Mouse (Mus musculus): ENCODE measurements around the gene Slc4a8. TPM values are rescaled to one million over a fixed set of nuclear protein-coding genes. Genes with fewer than 3 reads are reported as not detected.

Slc4a8 gene
- polyA plus RNA-seq, 1 experiment from 2014 or later = 2.2 TPM

DNA sequence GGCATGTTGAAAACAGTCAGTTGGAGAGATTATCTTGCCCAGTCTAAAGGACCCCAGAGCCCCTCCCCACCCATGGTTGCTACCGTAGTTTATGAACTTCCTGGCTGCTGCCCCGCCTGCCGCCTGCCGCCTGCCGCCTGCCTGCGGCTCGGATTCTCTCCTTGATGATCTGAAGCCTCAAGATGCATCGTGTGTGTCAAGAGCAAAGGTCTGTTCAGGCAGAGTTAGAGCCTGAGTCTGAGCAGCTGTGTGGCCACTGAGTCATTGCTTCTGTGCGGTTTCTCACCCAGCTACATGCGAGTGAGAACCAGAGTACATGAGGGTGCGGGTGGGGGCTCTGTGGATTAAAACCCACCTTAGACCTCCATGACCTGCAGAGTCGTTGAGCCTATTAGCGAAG, 39.4 kb downstream of the Slc4a8 start:
- no peaks in the 10 kb centered on the region for H3K9me3 ChIP-seq (ENCODE audit: control insufficient read depth, low read length)
- H3K4me1 ChIP-seq (replicated peaks; ENCODE audit: control insufficient read depth, insufficient read depth) = no peaks in the 10 kb centered on the region
- no peaks in the 10 kb centered on the region for H3K27me3 ChIP-seq (ENCODE audit: control insufficient read depth, insufficient read depth, low read length)
- no peak overlapping the region for H3K9ac ChIP-seq (ENCODE audit: low read length)
- ATAC-seq (ENCODE audit: low FRiP score, low TSS enrichment) = no peak
- no peak overlapping the region for H3K4me2 ChIP-seq (replicated peaks; ENCODE audit: low read depth)
- H3K4me3 ChIP-seq (ENCODE audit: low read depth, low read length) = no peak overlapping the region
- H3K27ac ChIP-seq (replicated peaks) = no peak overlapping the region
- TF ChIP-seq CTCF (IDR thresholded peaks at IDR 0.05; ENCODE audit: low read depth) (no peak), EP300 (optimal IDR thresholded peaks at IDR 0.05) (no peak)
- no peak for DNase-seq (ENCODE audit: low spot score)
- WGBS = 66% methylated on average over 13 of the region's 13 CpGs
- H3K36me3 ChIP-seq (ENCODE audit: control insufficient read depth, insufficient read depth, low read length) = no peaks in the 10 kb centered on the region

DNA sequence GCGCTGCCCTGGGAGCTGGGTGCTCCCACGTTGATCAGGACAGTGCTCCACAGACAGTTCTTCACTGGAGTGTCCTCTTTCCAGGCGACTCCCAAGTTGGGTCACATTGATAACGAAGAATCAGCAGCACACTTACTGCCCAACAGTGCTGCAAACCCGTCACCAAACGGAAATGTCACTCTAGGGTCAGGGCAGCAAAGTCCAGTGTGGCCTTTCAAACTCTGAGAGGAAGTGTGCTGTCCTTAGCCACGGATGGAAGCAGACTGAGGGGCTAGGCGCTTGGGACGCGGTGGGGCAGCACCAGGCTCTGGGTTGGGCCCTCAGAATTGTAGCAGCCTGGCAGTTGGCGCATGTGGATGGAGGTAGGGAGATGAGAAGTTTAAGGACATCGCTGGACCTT, 46.5 kb downstream of the Slc4a8 start:
- no peak overlapping the region for H3K4me3 ChIP-seq (ENCODE audit: low read depth, low read length)
- ATAC-seq (ENCODE audit: low FRiP score, low TSS enrichment) (0 out of 2 replicates have a peak, but pooled peaks have one; percentile 15), DNase-seq (ENCODE audit: low spot score) (no peak)
- H3K27me3 ChIP-seq (ENCODE audit: control insufficient read depth, insufficient read depth, low read length) = no peaks in the 10 kb centered on the region
- no peak overlapping the region for H3K4me2 ChIP-seq (replicated peaks; ENCODE audit: low read depth)
- H3K36me3 ChIP-seq (ENCODE audit: control insufficient read depth, insufficient read depth, low read length) = no peaks in the 10 kb centered on the region
- WGBS = 73% methylated on average over 12 of the region's 12 CpGs
- H3K4me1 ChIP-seq (replicated peaks; ENCODE audit: control insufficient read depth, insufficient read depth) = no peaks in the 10 kb centered on the region
- no peak overlapping the region for H3K27ac ChIP-seq (replicated peaks)
- no peak overlapping the region for H3K9ac ChIP-seq (ENCODE audit: low read length)
- no peaks in the 10 kb centered on the region for H3K9me3 ChIP-seq (ENCODE audit: control insufficient read depth, low read length)
- TF ChIP-seq EP300 (optimal IDR thresholded peaks at IDR 0.05) = no peak
- TF ChIP-seq CTCF (IDR thresholded peaks at IDR 0.05; ENCODE audit: low read depth) = no peak

- H3K9me3 ChIP-seq (ENCODE audit: control insufficient read depth, low read length) = no peaks in the 10 kb centered on the region
- no peak overlapping the region for H3K9ac ChIP-seq (ENCODE audit: low read length)
- H3K36me3 ChIP-seq (ENCODE audit: control insufficient read depth, insufficient read depth, low read length) = no peaks in the 10 kb centered on the region
- DNase-seq (ENCODE audit: low spot score) (no peak), ATAC-seq (ENCODE audit: low FRiP score, low TSS enrichment) (0 out of 2 replicates have a peak, but pooled peaks have one; percentile 2)
- H3K27ac ChIP-seq (replicated peaks) = no peak overlapping the region
- no peak for TF ChIP-seq EP300 (optimal IDR thresholded peaks at IDR 0.05)
- TF ChIP-seq CTCF (IDR thresholded peaks at IDR 0.05; ENCODE audit: low read depth) = no peak
- H3K4me1 ChIP-seq (replicated peaks; ENCODE audit: control insufficient read depth, insufficient read depth) = no peaks in the 10 kb centered on the region
- 72% methylated on average over 9 of the region's 9 CpGs for WGBS
- no peak overlapping the region for H3K4me3 ChIP-seq (ENCODE audit: low read depth, low read length)
- no peaks in the 10 kb centered on the region for H3K27me3 ChIP-seq (ENCODE audit: control insufficient read depth, insufficient read depth, low read length)
- no peak overlapping the region for H3K4me2 ChIP-seq (replicated peaks; ENCODE audit: low read depth)
These were observed 46.9 kb downstream of the Slc4a8 start for GRCm38 (mm10) chr15:100808484-100808883.

DNA sequence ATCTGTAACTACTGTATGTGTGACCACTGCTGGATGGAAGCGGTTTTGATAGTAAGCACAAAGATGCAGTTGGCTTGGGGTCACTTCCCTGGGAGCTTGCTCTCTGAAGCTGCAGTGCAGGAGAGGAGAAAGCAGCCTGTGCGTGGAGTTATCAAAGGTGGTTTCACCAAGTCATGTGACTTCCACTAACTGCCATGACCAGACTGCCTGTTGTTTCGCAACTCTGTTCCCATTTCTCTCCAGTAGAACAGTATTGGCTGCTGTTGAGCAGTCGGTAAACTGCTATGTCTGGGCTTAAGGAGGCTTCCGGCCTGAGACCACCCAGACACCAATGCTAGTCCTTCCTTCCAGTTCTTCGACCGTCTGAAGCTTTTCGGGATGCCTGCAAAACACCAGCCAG, 48.7 kb downstream of the Slc4a8 start:
- no peak for DNase-seq (ENCODE audit: low spot score)
- Histone ChIP-seq H3K4me1 (replicated peaks; ENCODE audit: control insufficient read depth, insufficient read depth) (no peaks in the 10 kb centered on the region), H3K9ac (ENCODE audit: low read length) (no peak overlapping the region), H3K36me3 (ENCODE audit: control insufficient read depth, insufficient read depth, low read length) (no peaks in the 10 kb centered on the region), H3K9me3 (ENCODE audit: control insufficient read depth, low read length) (no peaks in the 10 kb centered on the region), H3K27ac (replicated peaks) (no peak overlapping the region), H3K27me3 (ENCODE audit: control insufficient read depth, insufficient read depth, low read length) (no peaks in the 10 kb centered on the region), H3K4me3 (ENCODE audit: low read depth, low read length) (no peak overlapping the region), H3K4me2 (replicated peaks; ENCODE audit: low read depth) (no peak overlapping the region)
- TF ChIP-seq EP300 (optimal IDR thresholded peaks at IDR 0.05) = no peak
- TF ChIP-seq CTCF (IDR thresholded peaks at IDR 0.05; ENCODE audit: low read depth) = no peak
- WGBS = 69% methylated on average over 8 of the region's 8 CpGs
- no peak for ATAC-seq (ENCODE audit: low FRiP score, low TSS enrichment)

DNA sequence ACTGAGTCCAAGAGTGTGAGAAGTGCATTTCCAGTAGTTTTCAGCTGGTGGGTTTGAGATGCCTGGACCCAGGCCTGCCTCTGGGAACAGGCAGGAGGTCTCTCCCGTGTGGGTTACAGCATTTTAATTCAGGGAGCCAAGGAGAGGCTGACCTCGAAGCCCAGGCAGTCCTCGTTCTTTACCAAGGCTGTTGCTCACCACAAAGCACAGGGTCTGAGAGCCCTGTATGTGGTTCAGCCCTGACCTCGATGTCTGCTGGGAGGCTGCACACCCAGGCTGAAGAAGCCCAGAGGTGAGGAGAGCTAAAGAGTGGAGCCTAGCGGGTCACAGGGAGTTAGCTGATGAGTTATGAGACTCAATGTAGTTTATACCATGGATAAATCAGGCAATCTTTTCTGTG, 52.0 kb downstream of the Slc4a8 start:
- Histone ChIP-seq H3K4me3 (ENCODE audit: low read depth, low read length) (no peak overlapping the region), H3K27me3 (ENCODE audit: control insufficient read depth, insufficient read depth, low read length) (no peaks in the 10 kb centered on the region), H3K27ac (replicated peaks) (no peak overlapping the region), H3K36me3 (ENCODE audit: control insufficient read depth, insufficient read depth, low read length) (no peaks in the 10 kb centered on the region), H3K4me2 (replicated peaks; ENCODE audit: low read depth) (no peak overlapping the region), H3K9ac (ENCODE audit: low read length) (no peak overlapping the region), H3K4me1 (replicated peaks; ENCODE audit: control insufficient read depth, insufficient read depth) (no peaks in the 10 kb centered on the region; the same call in 1 of the 2 replicates), H3K9me3 (ENCODE audit: control insufficient read depth, low read length) (no peaks in the 10 kb centered on the region)
- no peak for DNase-seq (ENCODE audit: low spot score)
- no peak for ATAC-seq (ENCODE audit: low FRiP score, low TSS enrichment)
- WGBS = 59% methylated on average over 5 of the region's 5 CpGs
- TF ChIP-seq CTCF (IDR thresholded peaks at IDR 0.05; ENCODE audit: low read depth) = no peak
- TF ChIP-seq EP300 (optimal IDR thresholded peaks at IDR 0.05) = no peak

- Histone ChIP-seq H3K27me3 (ENCODE audit: control insufficient read depth, insufficient read depth, low read length) (no peaks in the 10 kb centered on the region), H3K4me3 (ENCODE audit: low read depth, low read length) (no peak overlapping the region), H3K36me3 (ENCODE audit: control insufficient read depth, insufficient read depth, low read length) (no peaks in the 10 kb centered on the region), H3K27ac (replicated peaks) (no peak overlapping the region), H3K9ac (ENCODE audit: low read length) (no peak overlapping the region), H3K9me3 (ENCODE audit: control insufficient read depth, low read length) (no peaks in the 10 kb centered on the region), H3K4me2 (replicated peaks; ENCODE audit: low read depth) (no peak overlapping the region), H3K4me1 (replicated peaks; ENCODE audit: control insufficient read depth, insufficient read depth) (no peaks in the 10 kb centered on the region; the same call in 1 of the 2 replicates)
- ATAC-seq (ENCODE audit: low FRiP score, low TSS enrichment) (no peak), DNase-seq (ENCODE audit: low spot score) (no peak)
- TF ChIP-seq EP300 (optimal IDR thresholded peaks at IDR 0.05) (no peak), CTCF (IDR thresholded peaks at IDR 0.05; ENCODE audit: low read depth) (no peak)
- WGBS = 33% methylated on average over 7 of the region's 7 CpGs
These were observed 52.5 kb downstream of the Slc4a8 start for GRCm38 (mm10) chr15:100814066-100814465.
